Mouse (Mus musculus): ENCODE data around the gene Muc4. TPM values are rescaled to one million over a fixed set of nuclear protein-coding genes. Genes with fewer than 3 reads are reported as not detected.
A peak's percentile ranks its signal among the peaks of the same experiment; 100 is the strongest.

Muc4 gene
- total and polyA plus RNA-seq, 3 experiments, result 0.11 TPM; not detected in 2

- H3K4me1 ChIP-seq (ENCODE audit: insufficient read depth, low read depth, low read length), result peaks cover 17% of the 10 kb centered on the region
- peak overlapping the region; percentile 44; the same call in 1 of the 2 replicates for H3K4me3 ChIP-seq (ENCODE audit: low read depth, low read length)
- H3K9me3 ChIP-seq (replicated peaks), result no peaks in the 10 kb centered on the region
- TF ChIP-seq GATA1 (IDR thresholded peaks at IDR 0.05; ENCODE audit: borderline replicate concordance, low read length) (no peak), CTCF (IDR thresholded peaks at IDR 0.05; ENCODE audit: low read depth, low read length) (no peak)
- no peak for DNase-seq (ENCODE audit: low spot score)
- ATAC-seq (ENCODE audit: extremely low read depth, insufficient number of reproducible peaks, low FRiP score, poor library complexity, severe bottlenecking), result no peak
- H3K27me3 ChIP-seq (ENCODE audit: insufficient read depth, low read length), result peaks cover 40% of the 10 kb centered on the region
- H3K36me3 ChIP-seq (replicated peaks), result no peaks in the 10 kb centered on the region
These were observed 77.7 kb downstream of the Muc4 start for GRCm38 (mm10) chr16:32813362-32813761.

GRCm38 (mm10) chr16:32813771-32814170, 78.1 kb downstream of the Muc4 start:
- TF ChIP-seq GATA1 (IDR thresholded peaks at IDR 0.05; ENCODE audit: borderline replicate concordance, low read length), result no peak
- TF ChIP-seq TAL1 (conservative IDR thresholded peaks at IDR 0.05; ENCODE audit: low read depth, low read length), result no peak
- no peak for TF ChIP-seq POLR2AphosphoS5 (IDR thresholded peaks at IDR 0.05; ENCODE audit: insufficient replicate concordance, low read depth, low read length)
- TF ChIP-seq GATA2 (IDR thresholded peaks at IDR 0.05; ENCODE audit: borderline replicate concordance, low read depth, low read length), result no peak
- TF ChIP-seq CTCF (IDR thresholded peaks at IDR 0.05; ENCODE audit: low read depth, low read length), result no peak
- ATAC-seq (ENCODE audit: extremely low read depth, insufficient number of reproducible peaks, low FRiP score, poor library complexity, severe bottlenecking) (no peak), DNase-seq (ENCODE audit: low spot score) (no peak)
- Histone ChIP-seq H3K36me3 (replicated peaks) (no peaks in the 10 kb centered on the region), H3K4me3 (ENCODE audit: low read depth, low read length) (no peak overlapping the region), H3K9me3 (replicated peaks) (no peaks in the 10 kb centered on the region), H3K27me3 (ENCODE audit: insufficient read depth, low read length) (peaks cover 39% of the 10 kb centered on the region), H3K4me1 (ENCODE audit: insufficient read depth, low read depth, low read length) (peaks cover 13% of the 10 kb centered on the region)

- H3K4me3 ChIP-seq (ENCODE audit: low read depth, low read length), result no peak overlapping the region
- H3K4me1 ChIP-seq (ENCODE audit: insufficient read depth, low read depth, low read length), result peaks cover 13% of the 10 kb centered on the region
- ATAC-seq (ENCODE audit: extremely low read depth, insufficient number of reproducible peaks, low FRiP score, poor library complexity, severe bottlenecking), result no peak
- H3K27me3 ChIP-seq (ENCODE audit: insufficient read depth, low read length), result peaks cover 43% of the 10 kb centered on the region
- H3K36me3 ChIP-seq (replicated peaks), result no peaks in the 10 kb centered on the region
- no peak for TF ChIP-seq CTCF (IDR thresholded peaks at IDR 0.05; ENCODE audit: low read depth, low read length)
- TF ChIP-seq POLR2AphosphoS5 (IDR thresholded peaks at IDR 0.05; ENCODE audit: insufficient replicate concordance, low read depth, low read length), result no peak
- no peak for TF ChIP-seq TAL1 (conservative IDR thresholded peaks at IDR 0.05; ENCODE audit: low read depth, low read length)
- TF ChIP-seq GATA1 (IDR thresholded peaks at IDR 0.05; ENCODE audit: borderline replicate concordance, low read length), result no peak
- TF ChIP-seq GATA2 (IDR thresholded peaks at IDR 0.05; ENCODE audit: borderline replicate concordance, low read depth, low read length), result no peak
- no peaks in the 10 kb centered on the region for H3K9me3 ChIP-seq (replicated peaks)
- DNase-seq (ENCODE audit: low spot score), result no peak
These were observed 78.9 kb downstream of the Muc4 start for GRCm38 (mm10) chr16:32814539-32814938.

- peaks cover 13% of the 10 kb centered on the region for H3K4me1 ChIP-seq (ENCODE audit: insufficient read depth, low read depth, low read length)
- no peaks in the 10 kb centered on the region for H3K9me3 ChIP-seq (replicated peaks)
- no peak for ATAC-seq (ENCODE audit: extremely low read depth, insufficient number of reproducible peaks, low FRiP score, poor library complexity, severe bottlenecking)
- no peak for DNase-seq (ENCODE audit: low spot score)
- no peak overlapping the region for H3K4me3 ChIP-seq (ENCODE audit: low read depth, low read length)
- H3K36me3 ChIP-seq (replicated peaks), result no peaks in the 10 kb centered on the region
- H3K27me3 ChIP-seq (ENCODE audit: insufficient read depth, low read length), result peaks cover 43% of the 10 kb centered on the region
- TF ChIP-seq GATA2 (IDR thresholded peaks at IDR 0.05; ENCODE audit: borderline replicate concordance, low read depth, low read length), result no peak
- no peak for TF ChIP-seq CTCF (IDR thresholded peaks at IDR 0.05; ENCODE audit: low read depth, low read length)
These were observed 79.5 kb downstream of the Muc4 start for GRCm38 (mm10) chr16:32815160-32815605.

GRCm38 (mm10) chr16:32818036-32818435, 82.3 kb downstream of the Muc4 start:
- TF ChIP-seq GATA1 (IDR thresholded peaks at IDR 0.05; ENCODE audit: borderline replicate concordance, low read length) (no peak), GATA2 (IDR thresholded peaks at IDR 0.05; ENCODE audit: borderline replicate concordance, low read depth, low read length) (no peak), POLR2AphosphoS5 (IDR thresholded peaks at IDR 0.05; ENCODE audit: insufficient replicate concordance, low read depth, low read length) (no peak), TAL1 (conservative IDR thresholded peaks at IDR 0.05; ENCODE audit: low read depth, low read length) (no peak), CTCF (IDR thresholded peaks at IDR 0.05; ENCODE audit: low read depth, low read length) (no peak)
- Histone ChIP-seq H3K9me3 (replicated peaks) (no peaks in the 10 kb centered on the region), H3K36me3 (replicated peaks) (peaks cover 15% of the 10 kb centered on the region), H3K27me3 (ENCODE audit: insufficient read depth, low read length) (peaks cover 37% of the 10 kb centered on the region), H3K4me3 (ENCODE audit: low read depth, low read length) (no peak overlapping the region), H3K4me1 (ENCODE audit: insufficient read depth, low read depth, low read length) (peaks cover 10% of the 10 kb centered on the region)
- no peak for ATAC-seq (ENCODE audit: extremely low read depth, insufficient number of reproducible peaks, low FRiP score, poor library complexity, severe bottlenecking)
- DNase-seq (ENCODE audit: low spot score), result no peak

GRCm38 (mm10) chr16:32818441-32818840, 82.8 kb downstream of the Muc4 start:
- peaks cover 7% of the 10 kb centered on the region; the same call in 1 of the 2 replicates for H3K4me1 ChIP-seq (ENCODE audit: insufficient read depth, low read depth, low read length)

More at GRCm38 (mm10) chr16:32818441-32818840, 82.8 kb downstream of the Muc4 start:
- Histone ChIP-seq H3K27me3 (ENCODE audit: insufficient read depth, low read length) (peaks cover 37% of the 10 kb centered on the region), H3K4me3 (ENCODE audit: low read depth, low read length) (no peak overlapping the region), H3K36me3 (replicated peaks) (peaks cover 19% of the 10 kb centered on the region), H3K9me3 (replicated peaks) (no peaks in the 10 kb centered on the region)
- ATAC-seq (ENCODE audit: extremely low read depth, insufficient number of reproducible peaks, low FRiP score, poor library complexity, severe bottlenecking) (no peak), DNase-seq (ENCODE audit: low spot score) (no peak)
- no peak for TF ChIP-seq GATA2 (IDR thresholded peaks at IDR 0.05; ENCODE audit: borderline replicate concordance, low read depth, low read length)
- TF ChIP-seq TAL1 (conservative IDR thresholded peaks at IDR 0.05; ENCODE audit: low read depth, low read length), result no peak
- no peak for TF ChIP-seq CTCF (IDR thresholded peaks at IDR 0.05; ENCODE audit: low read depth, low read length)
- no peak for TF ChIP-seq POLR2AphosphoS5 (IDR thresholded peaks at IDR 0.05; ENCODE audit: insufficient replicate concordance, low read depth, low read length)
- TF ChIP-seq GATA1 (IDR thresholded peaks at IDR 0.05; ENCODE audit: borderline replicate concordance, low read length), result no peak

All from G1E (cell line).